Mouse (Mus musculus) limb, embryonic 14.5 days (tissue): ENCODE measurements around the gene Mta1. TPM values are rescaled to one million over a fixed set of nuclear protein-coding genes. Genes with fewer than 3 reads are reported as not detected.

ENCODE experiments used
- ATAC-seq: fragments of 200-750 bp; cut with Nextera tagmentation; 2 replicates; pipeline ENCODE4 v1.8.0; 2017; ENCODE audit warnings: low read depth, moderate number of reproducible peaks, moderate TSS enrichment; ENCODE audit not compliant: low FRiP score
- DNase-seq: peaks from one replicate; pipeline ENCODE4 v3.0.0-alpha.2; 2015; ENCODE audit warnings: low spot score
- H3K27ac ChIP-seq: fragments of 300-500 bp; sonication (generic); replicated peaks from 2 replicates; pipeline ENCODE4 v1.5.1; 2014; ENCODE audit warnings: low read depth, mild to moderate bottlenecking, low read length, moderate library complexity, mixed read lengths
- H3K27me3 ChIP-seq: fragments of 300-500 bp; sonication (generic); 2 replicates; pipeline ENCODE4 v1.6.1; 2014; ENCODE audit warnings: low read length, mixed read lengths; ENCODE audit not compliant: control insufficient read depth, insufficient read depth
- H3K36me3 ChIP-seq: fragments of 300-500 bp; sonication (generic); 2 replicates; pipeline ENCODE4 v1.6.1; 2014; ENCODE audit warnings: mild to moderate bottlenecking, low read length, moderate library complexity, mixed read lengths; ENCODE audit not compliant: control insufficient read depth, insufficient read depth
- H3K4me1 ChIP-seq: fragments of 300-500 bp; sonication (generic); 2 replicates; pipeline ENCODE4 v1.6.1; 2014; ENCODE audit warnings: antibody characterized with exemption, low read length, mixed read lengths; ENCODE audit not compliant: control insufficient read depth, insufficient read depth
- H3K4me2 ChIP-seq: fragments of 300-500 bp; sonication (generic); replicated peaks from 2 replicates; pipeline ENCODE4 v1.6.1; 2014; ENCODE audit warnings: low read depth, mild to moderate bottlenecking, low read length, moderate library complexity; ENCODE audit not compliant: severe bottlenecking
- H3K4me3 ChIP-seq: fragments of 300-500 bp; sonication (generic); replicated peaks from 2 replicates; pipeline ENCODE4 v1.5.1; 2014; ENCODE audit warnings: low read length
- H3K9ac ChIP-seq: fragments of 300-500 bp; sonication (generic); 2 replicates; pipeline ENCODE4 v1.6.1; 2014; ENCODE audit warnings: mild to moderate bottlenecking, low read depth, low read length, moderate library complexity; ENCODE audit not compliant: severe bottlenecking
- H3K9me3 ChIP-seq: fragments of 300-500 bp; sonication (generic); 2 replicates; pipeline ENCODE4 v1.6.1; 2016; ENCODE audit warnings: low read length; ENCODE audit not compliant: control insufficient read depth
- POLR2A ChIP-seq: fragments of 200-500 bp; IDR thresholded peaks from 2 replicates; pipeline ENCODE4 v1.8.0; 2012; ENCODE audit warnings: inconsistent platforms, mild to moderate bottlenecking, moderate library complexity, borderline replicate concordance; ENCODE audit not compliant: insufficient read depth, insufficient read length; ENCODE audit errors: extremely low read depth
- WGBS: fragments of 180-500 bp; shearing (Covaris S2); extraction: QIAGEN DNeasy Blood & Tissue Kit; methylation state at CpG from one replicate; pipeline ENCODE4 v1.1.7; 2014; 5-methylcytosine and 5-hydroxymethylcytosine counted together
- polyA plus RNA-seq, 2 experiments: library from polyadenylated mRNA; depleted of rRNA in 1 of 2; stranded (reverse) in 1 of 2; unstranded in 1 of 2; fragments of >200 nt; fragmentation: Nextera tagmentation in 1 of 2; extraction: Ambion mirVana in 1 of 2; gene quantifications; 2 replicates each; pipeline versions ENCODE4 v1.2.1 to v1.2.3; 2012 to 2014

The Mta1 gene
- polyA plus RNA-seq, 2 experiments: 21.1 to 126 TPM

DNA sequence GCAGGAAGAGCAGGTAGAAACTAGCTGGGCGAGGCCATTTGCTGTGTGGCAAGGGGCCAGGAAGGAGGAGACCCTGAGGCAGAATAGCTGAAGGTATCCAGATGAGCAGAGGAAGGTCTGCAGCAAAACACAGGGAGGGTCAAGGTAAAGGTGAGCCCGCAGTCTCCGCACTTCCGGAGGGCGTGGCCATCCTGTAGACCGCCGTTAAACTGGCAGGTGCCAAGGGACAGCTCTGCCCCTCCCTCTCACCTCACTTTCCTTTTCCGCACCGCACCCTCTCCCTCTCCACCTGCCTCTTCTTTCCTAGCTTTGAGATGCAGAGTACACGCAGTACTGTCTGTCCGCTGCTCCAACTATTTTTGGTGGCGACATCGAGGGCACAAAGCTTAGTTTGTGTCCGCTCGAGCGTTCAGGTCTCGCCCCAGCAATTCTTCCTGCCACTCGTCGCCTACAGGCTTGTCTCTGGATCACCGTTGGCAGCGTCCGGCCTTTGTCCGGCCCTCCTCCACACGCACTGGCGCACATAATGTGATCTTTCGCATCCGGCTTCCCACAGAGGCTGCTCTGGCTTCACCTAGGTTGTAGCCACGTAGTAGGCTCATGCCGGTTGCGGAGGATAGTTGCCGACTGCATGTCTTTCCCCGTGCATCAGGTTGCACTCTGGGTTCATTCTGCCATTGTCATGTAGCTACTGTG is 57.1 kb downstream of the Mta1 start:
- Histone ChIP-seq H3K4me1 (peaks cover 19% of the 10 kb centered on the region), H3K36me3 (no peaks in the 10 kb centered on the region), H3K9ac (peak overlapping the region; percentile 68), H3K4me3 (peak overlapping the region; percentile 48), H3K27me3 (no peaks in the 10 kb centered on the region), H3K27ac (peak overlapping the region; percentile 84), H3K4me2 (peak overlapping the region; percentile 95), H3K9me3 (no peaks in the 10 kb centered on the region)
- TF ChIP-seq POLR2A: no peak
- DNase-seq (no peak), ATAC-seq (peak; percentile 0; the same call in 1 of the 2 replicates)
- WGBS: 6% methylated on average over 32 of the region's 32 CpGs

DNA sequence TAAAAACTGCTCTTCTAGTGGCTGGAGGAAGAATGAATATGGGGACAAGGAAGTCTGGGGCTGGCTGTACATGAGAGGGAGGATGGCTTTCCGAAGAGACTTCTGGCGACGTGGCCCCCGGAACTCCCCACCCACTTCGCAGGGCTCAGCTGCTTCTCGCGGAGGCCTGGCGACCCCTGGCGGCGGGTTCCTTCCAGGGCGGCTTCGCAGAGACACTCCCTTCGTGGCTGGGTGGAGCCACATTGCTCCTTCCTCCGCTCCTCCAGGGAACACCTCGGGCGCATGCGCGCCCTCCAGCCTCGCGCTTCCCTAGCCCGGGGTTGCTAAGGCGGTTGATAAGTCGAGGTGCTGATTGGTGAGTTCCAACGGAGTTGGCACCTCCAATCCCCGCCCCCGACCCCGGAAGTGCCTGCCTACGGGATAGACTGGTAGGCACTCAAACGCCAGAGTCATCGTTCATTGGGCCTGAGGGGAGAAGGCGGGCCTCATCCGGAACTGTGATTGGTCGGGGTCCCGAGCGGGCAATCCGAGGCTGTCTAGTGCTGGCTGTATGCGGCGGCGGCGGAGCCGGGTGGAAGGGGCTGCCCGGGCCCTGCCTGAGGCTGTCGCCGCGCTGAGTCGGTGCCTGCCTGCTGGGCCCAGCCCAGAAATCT is 57.9 kb downstream of the Mta1 start, which contains the start of gene Tedc1:
TSS of gene Tedc1 (plus strand) at position 535 of the 653 bp plus-strand sequence.
- TF ChIP-seq POLR2A: peak; percentile 21; the same call in 1 of the 2 replicates
- Histone ChIP-seq H3K27ac (peak within 1 kb of the TSS; percentile 84), H3K9ac (peak within 1 kb of the TSS; percentile 68), H3K4me2 (peak within 1 kb of the TSS; percentile 95), H3K9me3 (no peaks in the 10 kb centered on the region), H3K36me3 (no peaks in the 10 kb centered on the region), H3K27me3 (no peaks in the 10 kb centered on the region), H3K4me3 (peak within 1 kb of the TSS; percentile 63), H3K4me1 (peaks cover 19% of the 10 kb centered on the region)
- DNase-seq: peak; percentile 99
- WGBS: 3% methylated on average over 45 of the region's 46 CpGs
- ATAC-seq: peak; percentile 95

DNA sequence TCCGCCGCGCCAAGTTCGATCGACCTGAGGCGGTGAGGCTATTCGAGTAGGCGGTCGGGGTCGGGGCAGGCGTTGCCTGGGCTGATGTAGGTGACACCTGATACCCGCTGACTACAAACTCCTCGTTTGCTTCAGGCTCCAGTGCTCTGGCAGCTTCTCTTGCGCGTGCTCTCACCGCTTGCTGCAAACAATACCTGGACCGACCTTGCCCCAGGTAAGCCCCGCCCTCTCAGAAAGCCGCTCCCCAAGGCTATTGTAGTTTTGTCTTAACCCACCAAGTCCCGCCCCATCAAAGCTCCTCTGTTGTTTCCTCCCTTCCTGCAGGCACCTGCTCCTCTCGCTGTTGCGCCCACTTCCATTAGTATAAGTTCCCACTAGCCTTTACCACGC is 58.5 kb downstream of the Mta1 start:
- peak overlapping the region; percentile 63 for H3K4me3 ChIP-seq
- DNase-seq: no peak
- H3K9ac ChIP-seq: peak overlapping the region; percentile 54
- no peaks in the 10 kb centered on the region for H3K9me3 ChIP-seq
- no peaks in the 10 kb centered on the region for H3K27me3 ChIP-seq
- peak overlapping the region; percentile 95 for H3K4me2 ChIP-seq
- H3K36me3 ChIP-seq: peaks cover 3% of the 10 kb centered on the region; the same call in 1 of the 2 replicates
- under 1% methylated on average over 23 of the region's 23 CpGs for WGBS
- peaks cover 17% of the 10 kb centered on the region for H3K4me1 ChIP-seq
- peak; percentile 17 for ATAC-seq
- no peak for TF ChIP-seq POLR2A
- H3K27ac ChIP-seq: no peak overlapping the region

DNA sequence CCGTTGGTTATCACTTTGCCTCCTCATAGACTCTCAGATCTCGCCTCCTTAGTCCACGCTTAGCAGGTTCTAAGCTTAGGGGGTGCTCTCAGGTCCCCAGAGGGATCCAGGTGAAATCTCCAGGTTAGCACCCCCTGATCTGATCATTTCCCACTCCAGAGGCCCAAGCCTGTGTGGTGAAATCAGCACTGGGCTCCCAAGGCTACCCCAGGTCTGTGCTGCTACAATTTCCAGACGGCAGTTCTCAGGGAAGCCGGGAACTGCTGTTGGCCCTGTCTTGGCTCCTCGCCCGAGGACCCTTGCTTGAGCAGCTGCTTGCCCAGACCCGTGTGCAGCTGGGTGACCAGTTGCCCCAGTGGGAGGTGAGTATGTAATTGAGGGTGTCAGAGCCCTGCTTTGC is 58.9 kb downstream of the Mta1 start:
- H3K27me3 ChIP-seq: no peaks in the 10 kb centered on the region
- peaks cover 5% of the 10 kb centered on the region; the same call in 1 of the 2 replicates for H3K36me3 ChIP-seq
- no peak for ATAC-seq
- peaks cover 14% of the 10 kb centered on the region for H3K4me1 ChIP-seq
- no peaks in the 10 kb centered on the region for H3K9me3 ChIP-seq
- no peak for TF ChIP-seq POLR2A
- WGBS: 28% methylated on average over 8 of the region's 8 CpGs
- peak overlapping the region; percentile 54 for H3K9ac ChIP-seq
- no peak overlapping the region for H3K27ac ChIP-seq
- H3K4me3 ChIP-seq: peak overlapping the region; percentile 63
- DNase-seq: no peak
- H3K4me2 ChIP-seq: peak overlapping the region; percentile 95

DNA sequence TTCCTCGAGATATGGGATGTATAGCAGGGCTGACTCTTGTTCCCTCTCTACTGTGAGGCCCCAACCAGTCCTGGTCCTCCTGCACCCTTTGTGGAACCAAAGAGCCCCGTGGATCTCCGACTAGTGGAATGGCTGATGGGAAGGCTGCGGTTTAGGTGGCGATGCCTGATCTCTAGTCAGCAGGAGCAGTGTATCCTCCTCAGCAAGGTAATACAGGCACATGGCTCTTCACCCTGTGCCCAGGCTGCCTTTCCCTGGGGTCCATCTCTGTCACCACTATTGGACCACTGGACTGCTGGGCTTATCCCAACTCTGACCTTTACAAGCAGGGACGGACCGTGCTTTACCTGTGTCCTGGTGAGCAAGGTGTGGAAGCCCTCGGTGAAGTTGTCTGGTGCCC is 59.4 kb downstream of the Mta1 start:
- 94% methylated on average over 8 of the region's 8 CpGs for WGBS
- peaks cover 5% of the 10 kb centered on the region; the same call in 1 of the 2 replicates for H3K36me3 ChIP-seq
- no peak overlapping the region for H3K4me3 ChIP-seq
- peaks cover 12% of the 10 kb centered on the region for H3K4me1 ChIP-seq
- ATAC-seq: no peak
- H3K27me3 ChIP-seq: no peaks in the 10 kb centered on the region
- no peak for DNase-seq
- TF ChIP-seq POLR2A: no peak
- H3K9me3 ChIP-seq: no peaks in the 10 kb centered on the region
- H3K4me2 ChIP-seq: no peak overlapping the region
- no peak overlapping the region for H3K9ac ChIP-seq
- H3K27ac ChIP-seq: no peak overlapping the region
